Mouse (Mus musculus): ENCODE measurements around the gene Lrrc75a.

Lrrc75a gene

DNA sequence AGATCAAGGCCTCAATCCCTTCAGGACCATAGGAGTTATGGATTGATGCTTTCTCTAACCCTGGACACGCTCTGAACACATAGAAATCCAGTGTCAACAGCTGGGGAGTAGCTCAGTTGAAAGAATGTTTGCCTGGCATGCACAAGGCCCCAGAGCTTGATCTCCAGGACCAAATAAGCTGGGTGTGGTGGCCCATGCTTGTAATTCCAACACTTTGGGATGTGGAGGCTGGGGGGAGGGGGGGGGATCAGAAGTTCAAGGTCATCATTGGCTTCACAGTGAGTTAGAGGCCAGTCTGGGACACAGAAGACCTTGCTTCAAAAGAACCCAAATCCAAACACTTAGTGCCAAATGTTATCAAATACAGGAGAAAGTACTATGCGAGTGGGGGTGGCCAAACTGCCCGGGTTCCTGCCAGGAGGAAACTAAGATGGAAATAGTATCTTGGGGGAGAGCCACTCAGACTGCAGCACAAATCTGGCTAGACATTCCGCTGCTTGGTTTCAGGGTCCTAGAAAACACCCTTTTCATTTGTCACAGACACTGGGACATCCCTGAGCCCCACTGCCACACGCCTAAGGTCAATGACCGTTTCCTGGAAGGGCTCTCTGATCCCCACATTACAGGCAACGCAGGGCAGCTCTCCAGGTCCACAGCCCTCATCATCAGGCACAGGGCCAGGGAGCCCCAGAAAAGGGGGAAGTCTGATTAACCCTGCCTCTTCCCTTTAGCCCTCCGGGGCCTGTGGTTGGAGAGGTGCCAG, 2.4 kb downstream of the Lrrc75a start:
- DNase-seq (ENCODE audit: low read depth, low spot score) = peak; percentile 87

DNA sequence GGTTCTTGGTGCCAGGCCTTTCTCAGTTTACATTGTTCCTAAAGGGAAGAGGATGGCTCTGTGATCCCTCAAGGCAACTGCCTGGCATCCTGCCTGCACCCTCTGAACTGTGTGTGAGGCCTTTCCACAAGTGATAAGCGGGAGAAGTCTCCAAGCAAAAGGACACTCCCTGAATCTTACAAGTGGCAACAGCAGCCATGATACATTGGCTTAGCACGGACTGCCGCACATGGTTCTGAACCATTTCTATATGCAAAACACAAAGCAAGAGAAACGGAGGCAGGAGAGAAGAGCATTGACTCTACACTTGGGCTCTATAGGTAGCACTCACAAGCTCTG, 3.0 kb downstream of the Lrrc75a start:
- DNase-seq (ENCODE audit: low read depth, low spot score) = peak; percentile 25

DNA sequence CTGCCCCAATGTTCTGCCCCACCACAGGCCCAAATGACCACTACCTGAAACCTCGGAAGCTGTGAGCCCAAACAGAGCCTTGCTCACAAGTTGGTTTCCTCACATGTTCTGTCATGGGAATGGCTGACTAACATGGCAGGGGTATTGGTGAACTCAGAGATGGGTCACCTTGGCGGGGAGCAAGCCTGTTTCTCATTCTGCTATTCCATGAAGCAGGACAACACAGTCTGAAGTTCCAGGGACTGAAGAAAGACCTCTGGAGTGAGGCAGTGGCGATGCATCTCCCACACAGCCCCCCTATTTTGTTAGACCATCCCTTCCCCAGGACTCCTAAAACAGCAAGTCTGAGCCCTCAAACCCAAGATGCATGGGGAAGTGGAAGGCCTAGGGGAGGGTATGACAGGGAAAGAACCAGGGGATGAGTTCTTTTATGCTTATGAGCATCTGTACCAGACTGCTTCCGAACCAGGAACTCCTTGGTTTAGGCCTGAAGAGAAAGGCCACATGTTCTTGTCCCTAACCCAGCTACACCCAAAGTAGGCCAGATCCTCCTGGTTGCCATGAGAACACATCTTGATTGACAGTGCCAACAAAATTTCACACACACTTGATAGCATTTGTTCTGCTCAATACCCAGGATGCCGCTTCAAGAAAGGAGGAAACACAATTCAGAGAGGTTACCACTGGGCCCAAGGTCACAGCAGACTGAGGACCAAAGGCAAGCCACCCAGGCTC, 3.6 kb downstream of the Lrrc75a start:
- DNase-seq (ENCODE audit: low read depth, low spot score) = peak; percentile 34

DNA sequence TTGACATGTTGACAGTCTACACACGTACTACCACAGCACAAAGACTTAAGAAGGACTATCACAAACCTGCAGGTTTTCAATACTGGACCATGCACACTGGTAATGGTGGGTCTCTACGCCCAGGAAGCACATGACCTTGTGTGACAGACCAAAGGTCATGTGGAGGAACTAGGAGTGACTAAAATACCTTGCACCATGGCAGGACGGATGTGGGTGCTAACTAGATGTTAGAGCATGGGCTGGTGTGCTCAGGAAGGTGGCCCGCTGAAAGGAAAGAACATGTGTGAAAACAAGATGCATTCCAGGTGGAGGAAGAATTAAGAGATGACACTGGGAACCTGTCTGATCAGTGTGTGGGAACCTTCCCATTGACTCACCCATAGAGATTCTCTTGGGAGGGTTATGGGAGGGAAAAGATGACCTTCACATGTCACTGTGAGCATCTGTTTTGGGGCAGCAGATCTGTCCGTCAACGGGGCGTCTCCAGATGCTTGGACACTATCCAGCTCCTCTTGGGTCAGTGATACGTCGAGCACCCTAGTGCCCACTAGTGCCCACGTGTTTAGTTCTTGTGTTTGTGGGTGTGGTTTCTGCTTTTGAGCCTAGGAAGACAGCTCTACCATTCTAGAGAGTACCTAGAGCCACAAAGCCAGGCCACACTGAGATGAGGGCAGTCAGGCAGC, 4.5 kb downstream of the Lrrc75a start:
- no peak for DNase-seq (ENCODE audit: low read depth, low spot score)

DNA sequence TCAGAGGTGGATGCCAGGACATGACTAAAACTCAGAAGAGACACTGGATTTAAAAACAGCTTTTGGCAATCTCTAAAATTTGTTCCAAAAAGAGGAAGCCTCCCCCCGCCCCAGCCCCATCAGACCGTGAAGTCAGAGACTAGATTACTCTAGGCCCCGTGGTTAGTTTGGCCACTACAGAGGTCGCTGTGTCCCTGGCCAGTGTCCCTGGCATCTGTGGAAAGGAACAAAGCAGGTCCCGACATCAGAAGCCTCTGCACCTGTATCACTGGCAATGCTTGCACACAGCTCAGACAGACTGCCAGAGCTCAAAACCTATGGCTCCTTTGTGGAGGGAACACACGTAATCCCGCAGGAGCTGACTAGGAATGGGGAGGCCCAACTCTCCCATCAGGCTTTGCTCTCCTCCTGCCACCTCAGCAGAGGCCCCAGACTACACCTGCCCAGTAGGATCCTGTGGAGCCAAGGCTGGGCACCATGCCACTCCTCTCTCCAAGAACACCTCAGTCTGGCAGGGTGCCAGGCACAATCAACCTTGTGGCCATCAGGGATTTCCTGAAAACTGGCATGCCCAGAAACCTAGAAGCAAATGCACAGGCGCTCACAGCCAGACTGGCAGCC, 5.2 kb downstream of the Lrrc75a start:
- DNase-seq (ENCODE audit: low read depth, low spot score) = no peak

DNA sequence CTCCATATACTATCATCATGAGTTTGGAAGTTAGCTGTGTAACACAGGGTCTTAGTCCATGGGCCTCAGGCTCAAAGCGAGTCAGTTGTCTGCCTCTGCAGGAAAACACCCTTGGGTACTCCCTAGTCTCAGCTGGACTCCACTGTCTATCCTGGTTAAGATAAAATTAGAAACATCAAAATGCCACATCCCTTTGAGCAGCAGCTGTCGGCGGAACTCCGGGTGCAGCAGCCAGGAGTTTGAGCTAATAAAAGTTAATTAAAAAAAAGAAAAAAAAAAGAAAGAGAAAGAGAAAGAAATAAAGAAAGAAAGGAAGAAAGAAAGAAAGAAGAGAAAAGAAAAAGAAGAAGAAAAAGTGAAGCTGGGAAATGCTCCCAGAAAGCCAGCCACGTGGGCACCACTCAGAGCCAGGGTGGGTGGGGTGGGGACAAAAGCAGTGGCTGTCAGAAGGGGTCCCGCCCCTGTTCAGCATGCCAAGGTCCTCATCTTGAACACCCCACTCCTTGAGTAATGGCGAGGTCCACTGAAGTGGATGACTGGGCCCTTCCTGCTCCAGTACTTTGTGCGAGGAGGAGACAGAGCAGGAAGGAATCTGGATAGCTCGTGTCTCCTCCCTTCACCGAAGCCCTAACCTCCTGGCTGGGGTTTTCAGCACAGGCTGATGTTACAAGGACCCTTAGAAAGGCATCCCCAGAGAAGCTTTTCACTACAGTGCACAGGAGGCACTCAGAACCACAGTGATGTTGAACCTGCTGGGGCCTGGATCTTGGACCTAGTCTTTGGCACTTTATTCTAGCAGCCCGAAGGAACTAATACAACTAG, 6.1 kb downstream of the Lrrc75a start:
- DNase-seq (ENCODE audit: low read depth, low spot score) = no peak

DNA sequence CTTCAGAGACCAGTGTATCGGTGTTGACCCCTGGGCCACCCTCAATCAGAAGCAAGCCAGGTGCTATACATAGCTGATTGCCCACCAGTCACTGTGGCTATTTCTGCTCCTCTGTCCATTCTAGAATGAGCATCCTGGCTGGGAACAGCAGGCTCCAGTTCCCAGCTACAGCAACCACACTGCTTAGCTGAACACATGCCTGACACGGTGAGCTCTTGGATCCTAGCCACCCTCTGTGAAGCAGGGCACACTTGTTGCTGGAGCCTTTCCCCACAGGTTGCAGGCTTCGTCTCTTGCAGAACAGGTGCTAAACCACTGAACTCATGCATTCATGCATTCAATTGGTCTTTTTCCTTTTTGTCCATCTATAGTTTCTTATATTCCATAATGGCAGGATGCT, 7.9 kb downstream of the Lrrc75a start:
- no peak for DNase-seq (ENCODE audit: low read depth, low spot score)

DNA sequence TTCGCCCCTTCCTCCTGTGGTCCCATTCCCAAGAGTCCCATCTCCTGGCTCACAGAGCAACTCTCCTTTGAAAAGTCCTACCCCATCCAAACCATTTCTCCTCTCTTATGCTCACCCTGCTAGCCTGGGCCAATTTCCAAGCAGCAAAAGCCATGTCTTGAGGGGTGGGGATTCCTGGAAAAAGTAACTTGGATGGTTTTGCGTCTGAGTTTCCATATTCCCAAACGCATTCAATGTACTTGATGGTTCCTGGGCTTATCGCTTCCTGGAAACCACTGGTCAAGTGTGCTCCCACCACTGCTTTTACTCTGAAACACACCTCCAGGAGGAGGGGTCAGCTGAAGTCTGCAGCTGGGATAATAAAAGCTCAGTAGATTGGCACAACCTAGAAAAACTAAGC, 9.9 kb downstream of the Lrrc75a start:
- DNase-seq (ENCODE audit: low read depth, low spot score) = no peak

DNA sequence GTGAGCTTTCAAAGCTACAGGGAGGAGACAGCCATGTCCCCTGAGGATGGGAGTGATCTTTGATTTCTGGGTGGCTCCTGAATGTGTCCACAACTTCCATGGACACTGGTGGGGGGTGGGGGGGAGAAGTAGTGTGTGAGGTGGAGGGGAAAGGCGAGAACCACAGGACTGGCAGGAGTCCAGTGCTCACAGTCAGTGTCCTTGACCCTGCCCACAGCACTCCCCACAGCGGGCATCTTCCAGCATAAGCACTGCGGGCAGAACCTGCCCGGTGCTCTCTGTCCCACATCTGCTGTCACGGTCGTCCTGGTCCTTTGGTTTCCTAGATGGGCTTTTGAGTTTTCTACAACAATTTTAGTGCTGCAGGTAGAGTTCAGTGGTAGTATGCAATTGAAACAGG, 10.5 kb downstream of the Lrrc75a start:
- no peak for DNase-seq (ENCODE audit: low read depth, low spot score)

DNA sequence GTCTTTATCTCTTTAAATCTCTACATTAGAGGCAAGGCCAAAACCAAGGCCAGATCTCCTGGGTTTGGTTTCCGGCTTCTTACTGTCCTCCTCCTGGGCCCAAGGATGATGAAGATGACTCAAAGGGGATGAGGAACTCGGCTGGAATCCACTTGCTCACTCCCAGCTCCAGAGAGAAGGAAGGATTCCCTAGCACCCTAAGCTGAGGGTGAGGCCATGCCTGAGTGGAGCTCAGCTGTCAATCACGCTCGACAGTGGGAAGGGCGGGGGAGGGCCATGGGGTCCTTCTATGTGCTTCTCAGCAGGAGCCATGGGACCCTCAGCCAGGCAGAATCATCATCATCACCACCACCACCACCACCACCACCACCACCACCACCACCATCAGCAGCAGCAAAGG, 10.9 kb downstream of the Lrrc75a start:
- no peak for DNase-seq (ENCODE audit: low read depth, low spot score)

DNA sequence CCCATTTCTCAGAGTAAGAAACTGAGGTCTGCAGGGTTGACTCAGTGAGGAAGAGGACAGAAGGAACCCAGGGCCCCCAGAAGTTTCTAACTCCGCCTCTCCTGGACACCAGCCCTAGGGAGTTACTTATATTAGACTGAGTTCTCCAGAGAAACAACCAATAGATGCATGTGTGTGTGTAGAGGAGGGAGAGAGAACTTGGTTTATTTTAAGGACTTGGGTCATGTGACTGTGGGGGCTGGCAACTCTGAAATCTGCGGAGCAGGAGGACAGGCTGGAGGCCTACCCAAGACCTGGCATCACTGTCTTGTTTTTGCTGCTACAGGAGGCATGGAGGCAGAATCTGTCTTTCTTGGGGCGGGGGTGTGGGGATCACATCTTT, 11.5 kb downstream of the Lrrc75a start:
- no peak for DNase-seq (ENCODE audit: low read depth, low spot score)

DNA sequence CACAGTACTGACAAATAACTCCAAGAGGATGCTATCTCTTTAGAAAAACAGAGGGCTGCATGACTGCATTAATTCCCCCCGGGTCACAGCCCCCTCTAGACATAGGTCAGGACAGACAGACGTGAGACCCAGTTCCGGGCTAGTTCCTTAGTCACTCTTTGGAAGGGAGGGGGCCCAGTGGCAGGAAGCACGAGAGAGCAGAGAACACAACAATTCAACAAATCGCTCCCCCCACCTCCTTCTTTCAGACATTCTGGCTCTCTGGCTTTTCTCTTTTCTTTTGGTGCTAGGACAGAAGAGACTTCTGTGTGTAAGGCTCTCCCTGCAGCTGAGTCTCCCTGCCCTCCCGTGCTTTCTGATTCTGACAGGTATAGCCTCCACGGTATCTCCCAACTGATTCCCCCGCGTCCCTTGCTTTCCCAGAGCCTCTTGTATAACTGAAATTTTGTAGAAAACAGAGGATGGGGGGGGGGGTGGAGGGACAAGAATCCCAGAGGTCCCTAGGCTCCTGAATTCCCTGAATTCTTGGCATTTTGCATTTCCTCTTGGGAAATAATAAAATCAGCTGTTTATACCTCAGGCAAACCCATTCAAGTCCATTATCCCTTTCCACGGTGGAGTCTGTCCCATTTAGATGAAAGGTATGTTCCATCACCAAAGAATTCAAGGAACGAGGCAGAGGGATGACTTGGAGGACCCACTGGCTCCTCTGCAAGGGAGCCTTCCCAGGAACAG, 12.1 kb downstream of the Lrrc75a start:
- DNase-seq (ENCODE audit: low read depth, low spot score) = no peak

DNA sequence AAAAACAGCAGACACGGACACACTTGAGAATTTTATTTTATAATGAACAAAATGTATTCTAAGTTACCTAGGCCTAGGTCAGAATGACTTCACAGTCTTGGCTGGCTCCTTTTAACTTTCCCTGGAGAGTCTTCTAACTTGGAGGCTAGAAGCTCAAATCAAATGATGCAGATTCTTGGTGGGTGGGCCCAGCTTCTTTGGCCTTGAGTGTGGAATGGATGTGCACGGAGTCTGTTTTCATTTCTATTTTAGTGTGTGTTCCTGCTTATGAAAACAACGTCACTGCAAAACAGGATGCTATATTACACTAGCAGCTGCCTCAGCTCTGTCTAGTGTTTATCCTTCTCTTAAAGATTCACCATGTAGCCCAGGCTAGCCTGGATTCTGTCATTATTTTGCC, 12.9 kb downstream of the Lrrc75a start:
- DNase-seq (ENCODE audit: low read depth, low spot score) = no peak

DNA sequence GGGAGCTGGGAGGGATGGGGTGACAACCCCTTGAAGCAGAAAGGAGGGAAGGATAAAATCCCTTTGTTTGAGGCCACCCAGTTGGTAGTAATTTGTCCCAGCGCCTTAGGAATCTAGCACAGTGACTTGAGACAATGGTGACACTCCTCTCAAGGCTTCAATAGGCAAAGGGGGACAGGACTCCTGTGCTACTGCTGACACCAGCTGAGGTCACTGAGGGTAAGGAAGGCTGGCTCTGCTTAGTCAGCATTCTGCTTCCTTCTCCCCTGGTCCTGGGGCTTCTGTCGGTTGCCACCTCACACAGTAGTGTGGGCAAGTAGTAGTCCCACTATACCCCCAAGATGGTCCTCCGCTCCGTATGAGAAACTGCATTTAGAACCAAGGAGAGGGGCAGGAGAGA, 17.2 kb downstream of the Lrrc75a start:
- no peak for DNase-seq (ENCODE audit: low read depth, low spot score)

DNA sequence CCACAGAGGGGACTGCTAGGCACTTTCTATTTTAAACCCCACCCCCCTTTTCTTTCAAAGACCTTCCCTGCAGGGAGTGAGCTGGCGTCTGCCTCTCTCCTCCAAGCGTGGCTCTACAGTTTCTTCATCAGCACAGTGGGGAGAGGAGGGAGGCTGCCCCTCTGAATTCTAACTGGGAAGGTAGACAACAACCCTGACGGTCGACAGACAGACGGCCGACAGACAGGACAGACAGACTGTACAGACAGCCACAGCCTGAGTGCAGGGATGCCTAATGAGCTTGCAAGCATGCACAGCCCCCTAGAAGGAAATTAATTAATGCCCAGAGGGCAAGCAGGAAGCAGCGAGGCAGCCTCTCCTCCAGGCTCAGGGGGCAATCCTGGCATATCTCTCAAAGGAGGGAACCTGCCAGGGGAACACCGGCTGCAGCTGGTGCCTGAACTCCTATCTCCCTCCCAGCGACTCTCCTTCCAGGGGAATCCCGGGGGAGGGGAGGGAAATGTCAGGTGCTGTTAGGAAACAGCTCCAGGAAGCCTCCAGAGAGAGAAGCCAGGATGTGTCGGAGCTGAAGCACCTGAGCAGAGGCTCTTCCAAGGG, 18.0 kb downstream of the Lrrc75a start:
- no peak for DNase-seq (ENCODE audit: low read depth, low spot score)

DNA sequence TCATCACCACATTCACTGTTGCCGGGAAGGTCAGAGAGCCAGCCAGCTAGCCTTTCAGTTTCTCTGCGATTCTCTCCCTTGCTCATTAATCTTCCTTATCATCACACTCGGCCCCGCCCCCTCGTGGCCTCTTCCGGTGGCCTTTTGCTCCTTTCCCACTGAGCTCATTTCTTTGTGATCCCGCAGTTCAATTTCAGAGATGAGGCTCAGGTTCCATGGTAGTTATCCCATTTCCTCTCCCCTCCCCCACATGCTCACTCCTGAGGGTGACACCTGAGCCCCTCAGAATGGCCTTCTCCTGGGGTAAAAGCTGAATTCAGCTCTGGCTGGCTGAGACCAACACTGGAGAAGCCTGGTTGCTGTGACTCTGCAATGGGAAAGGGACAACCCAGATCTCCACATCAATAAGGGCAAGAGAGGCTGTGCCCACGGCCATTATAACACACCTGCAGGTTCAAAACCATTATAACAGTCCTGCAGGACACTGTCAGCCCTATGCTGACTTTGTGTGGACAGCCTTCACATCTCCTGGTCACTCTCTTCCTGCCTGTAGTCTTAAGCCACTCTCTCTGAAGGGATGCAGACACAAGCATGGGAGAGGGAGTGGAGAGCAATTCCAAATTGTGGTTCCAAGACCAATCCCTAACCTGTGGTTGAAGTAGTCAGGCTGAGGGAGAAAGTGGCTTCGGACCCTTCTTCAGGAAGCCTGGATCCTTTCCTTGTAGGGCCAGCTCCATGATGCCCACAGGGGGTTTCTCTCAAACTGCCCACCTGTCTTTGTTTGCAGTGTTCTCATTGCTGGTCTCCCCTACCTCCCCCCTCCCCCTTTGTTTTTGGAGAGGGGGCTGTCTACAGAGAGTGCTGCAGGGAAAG, 18.7 kb downstream of the Lrrc75a start:
- DNase-seq (ENCODE audit: low read depth, low spot score) = no peak

DNA sequence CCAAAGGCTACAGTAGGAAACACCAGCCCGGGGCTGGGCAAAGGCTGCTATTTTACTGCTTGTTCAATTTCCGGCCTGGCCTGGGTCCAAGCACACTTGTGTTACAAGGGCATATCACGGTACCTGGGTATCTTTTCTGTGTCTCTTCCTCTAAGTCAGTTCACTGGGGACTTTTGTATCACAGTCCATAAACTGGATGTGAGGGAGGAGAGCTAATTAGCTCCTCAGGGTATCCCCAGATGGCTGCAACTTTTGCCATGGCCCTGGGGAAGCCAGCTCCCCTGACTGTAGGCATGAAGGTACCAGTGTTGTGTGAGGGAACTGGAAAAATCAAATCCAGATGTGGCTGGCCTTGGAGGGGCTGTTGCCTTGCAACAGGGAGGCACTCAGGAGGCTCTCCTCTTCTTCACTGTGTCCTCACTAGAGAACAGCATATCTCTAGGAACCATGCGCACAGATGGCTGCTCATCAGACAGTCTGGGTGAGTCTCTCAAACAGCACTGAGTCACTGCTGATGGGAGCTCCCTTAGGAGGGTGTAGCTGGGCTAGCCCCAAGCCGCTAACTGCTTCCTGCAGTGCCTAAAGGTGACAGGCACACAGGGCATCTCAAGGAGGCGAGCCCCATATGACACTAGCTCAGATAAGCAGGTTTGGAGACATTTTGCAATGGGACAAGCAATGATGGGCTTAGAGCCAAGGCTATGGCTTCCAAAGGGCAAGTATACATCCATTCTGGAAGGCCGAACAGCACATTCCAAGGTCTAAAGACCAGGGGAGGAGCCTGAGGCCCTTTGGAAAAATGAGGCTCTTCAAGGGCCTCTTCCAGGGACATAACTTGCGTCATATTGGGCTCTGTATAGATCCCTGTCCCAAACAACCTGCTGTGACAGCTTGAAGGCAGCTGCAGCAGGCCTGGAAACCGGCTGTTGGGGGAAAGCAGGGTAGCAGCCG, 23.7 kb downstream of the Lrrc75a start:
- DNase-seq (ENCODE audit: low read depth, low spot score) = no peak

DNA sequence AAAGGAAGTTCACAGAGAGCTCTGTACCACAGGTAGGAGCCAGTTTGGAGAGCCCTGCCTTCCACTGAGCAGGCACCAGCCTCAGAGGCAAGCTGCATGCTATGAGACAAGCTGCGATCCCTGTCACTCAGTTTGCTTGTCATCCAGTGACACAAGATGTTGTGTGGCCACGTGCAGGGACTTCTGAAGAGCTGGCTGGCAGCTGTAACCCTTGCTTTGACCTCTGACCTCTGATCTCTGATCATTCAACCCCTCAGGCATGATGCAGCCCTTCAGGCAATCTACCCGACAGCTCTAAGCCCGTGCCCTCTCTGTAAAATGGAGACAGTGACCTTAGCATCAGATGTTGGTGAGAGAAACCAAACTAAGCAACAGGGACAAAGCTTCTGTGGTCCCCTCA, 25.5 kb downstream of the Lrrc75a start:
- no peak for DNase-seq (ENCODE audit: low read depth, low spot score)
